Mouse (Mus musculus) spleen, adult 18-20 months (tissue): ENCODE data around the gene Sumo3.

Experiments used
- DNase-seq, 2 experiments: peaks; one replicate each; pipeline ENCODE4 v3.0.0; 2022; ENCODE audit warnings: mixed read lengths in 2 of 2

Gene Sumo3

DNA sequence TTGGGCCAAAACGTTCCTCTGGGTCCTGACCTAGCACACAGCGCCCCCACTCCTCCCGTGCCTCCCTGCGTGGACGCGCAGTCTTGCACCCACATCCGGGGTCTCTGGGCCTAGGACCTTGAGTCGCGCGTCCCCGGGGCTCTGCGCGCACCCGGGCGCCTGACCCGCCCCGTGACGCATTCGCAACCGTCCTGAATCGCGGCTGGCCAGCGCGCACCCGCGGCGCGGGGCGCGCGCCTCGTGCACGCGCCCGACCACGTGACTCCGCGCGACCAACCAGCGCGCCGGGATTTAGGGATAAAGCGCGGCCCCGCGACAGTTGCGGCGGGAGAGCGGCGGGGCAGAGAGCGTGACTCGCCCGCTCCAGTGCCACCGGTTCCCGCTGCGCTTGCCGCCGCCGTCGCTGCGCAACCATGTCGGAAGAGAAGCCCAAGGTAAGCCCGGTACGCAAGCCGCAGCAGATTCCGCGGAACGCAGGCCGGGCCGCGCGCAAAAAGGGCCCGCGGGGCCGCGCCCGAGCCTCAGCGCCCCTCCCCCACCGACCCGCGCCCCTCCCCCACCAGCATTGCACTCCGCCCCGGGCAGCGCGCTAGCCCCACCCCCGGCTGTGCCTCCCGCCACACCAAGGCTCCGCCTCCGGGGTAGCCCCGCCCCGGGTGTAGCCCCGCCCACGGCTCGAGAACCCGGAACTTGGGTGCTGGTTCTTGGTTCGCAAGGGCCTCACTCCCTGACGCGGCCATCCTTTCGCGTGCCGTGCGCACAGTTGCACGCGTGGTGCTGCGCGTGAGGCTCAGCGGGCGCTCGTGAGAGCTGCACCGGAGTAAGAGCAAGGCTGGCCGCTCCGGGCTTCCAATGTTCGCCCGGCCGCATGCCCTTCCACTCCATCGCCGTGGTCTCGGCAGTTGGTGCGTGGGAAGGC lies at the start of gene Sumo3, which contains the start of gene Gm49325:
Sumo3 (plus strand) TSS at position 190 of the 919 bp plus-strand sequence.
Gm49325 (plus strand) TSS at position 290 of the 919 bp plus-strand sequence.
- DNase-seq = peak; percentile 99 to 100

DNA sequence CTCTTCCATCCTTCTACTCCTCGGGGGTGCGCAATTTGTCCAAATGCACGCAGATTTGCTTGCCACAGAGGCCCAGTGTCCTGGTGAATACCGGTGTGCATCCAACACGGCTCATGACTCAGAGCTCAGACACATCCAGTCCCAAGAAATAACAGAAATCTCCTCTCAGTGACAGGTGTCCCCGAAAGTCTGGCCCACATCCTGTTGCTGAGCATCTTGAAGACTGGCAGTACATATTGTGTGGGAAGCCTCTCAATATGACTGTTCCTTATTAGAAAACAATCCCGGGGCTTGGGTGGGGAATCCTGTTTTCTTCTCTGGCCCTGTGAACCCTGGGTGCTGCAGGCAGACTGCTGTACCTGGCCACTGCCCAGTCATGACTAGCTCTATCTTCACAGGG lies 49.3 kb upstream of the Sumo3 start:
- no peak for DNase-seq

DNA sequence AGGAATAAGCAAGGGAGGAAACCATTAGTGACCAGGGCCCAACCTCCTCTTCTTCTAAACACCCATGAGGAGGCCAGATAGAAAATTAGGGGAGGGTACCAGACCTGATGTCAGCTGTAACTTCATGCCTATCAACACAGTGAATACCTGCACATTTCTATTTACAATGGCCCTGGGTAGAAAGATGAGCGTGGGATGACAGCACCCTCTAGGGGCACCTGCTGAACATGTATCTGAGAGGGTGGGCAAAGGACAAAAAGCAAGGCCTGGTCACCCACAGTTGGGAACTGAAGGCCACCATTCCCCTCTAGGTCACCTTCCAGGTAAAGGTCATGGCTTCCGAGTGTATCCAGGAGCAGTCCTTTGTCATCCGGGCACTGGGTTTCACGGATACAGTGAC lies 48.3 kb upstream of the Sumo3 start:
- no peak for DNase-seq

DNA sequence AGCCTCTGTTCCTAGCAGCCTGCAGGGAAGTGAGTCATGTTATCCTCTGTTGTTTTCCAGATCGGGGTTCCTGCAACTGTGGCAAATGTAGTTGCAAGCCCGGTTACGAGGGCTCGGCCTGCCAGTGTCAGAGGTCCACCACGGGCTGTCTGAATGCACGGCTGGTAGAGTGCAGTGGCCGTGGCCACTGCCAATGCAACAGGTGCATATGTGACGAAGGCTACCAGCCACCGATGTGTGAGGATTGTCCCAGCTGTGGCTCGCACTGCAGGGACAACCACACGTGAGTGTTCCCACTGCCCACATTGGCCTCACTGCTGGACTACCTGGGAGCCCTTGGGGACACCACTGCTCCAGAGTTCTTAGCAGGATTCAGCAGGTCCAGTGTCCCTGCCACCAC lies 45.8 kb upstream of the Sumo3 start:
- no peak for DNase-seq

- no peak for DNase-seq
Observed at GRCm38 (mm10) chr10:77560830-77561229, 45.1 kb upstream of the Sumo3 start.

DNA sequence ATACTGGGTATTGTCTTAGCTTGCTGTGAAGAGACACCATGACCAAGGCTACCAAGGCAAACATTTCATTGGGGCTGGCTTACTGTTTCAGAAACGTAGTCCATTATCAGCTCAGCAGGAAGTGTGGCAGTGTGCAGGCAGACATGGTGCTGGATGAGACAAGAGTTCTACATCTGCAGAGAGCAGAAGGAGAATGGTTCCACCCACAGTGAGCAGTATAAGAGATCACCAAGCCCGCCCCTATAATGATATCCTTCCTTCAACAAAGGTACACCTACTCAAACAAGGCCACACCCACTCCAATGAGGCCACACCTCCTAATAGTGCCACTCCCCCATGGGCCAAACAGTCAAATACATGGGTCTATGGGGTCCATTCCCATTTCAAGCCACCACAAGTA lies 44.4 kb upstream of the Sumo3 start:
- no peak for DNase-seq

GRCm38 (mm10) chr10:77565005-77565404 lies 40.9 kb upstream of the Sumo3 start:
- no peak for DNase-seq

DNA sequence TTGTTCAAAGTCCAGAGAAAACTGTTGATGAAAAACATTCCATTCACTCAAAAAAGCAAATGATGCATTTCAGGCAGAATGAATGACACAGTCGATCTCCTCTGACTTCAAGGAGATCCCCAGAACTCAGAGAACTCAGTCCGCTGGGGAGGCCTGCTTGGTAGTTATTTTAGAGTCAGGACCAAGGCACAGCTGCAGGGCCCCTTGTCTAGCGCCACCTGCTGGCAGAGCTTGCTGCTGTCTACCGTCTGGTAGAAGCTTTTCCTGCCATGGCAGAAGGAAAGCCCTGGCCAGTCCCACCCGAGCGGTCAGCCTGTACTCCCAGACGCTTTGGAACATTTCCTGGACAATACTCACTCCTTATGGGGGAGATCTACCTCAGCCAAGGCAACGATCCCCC lies 39.2 kb upstream of the Sumo3 start:
- DNase-seq = peak; percentile 68 to 89

- no peak for DNase-seq
Observed at GRCm38 (mm10) chr10:77569481-77569880, 36.4 kb upstream of the Sumo3 start.

DNA sequence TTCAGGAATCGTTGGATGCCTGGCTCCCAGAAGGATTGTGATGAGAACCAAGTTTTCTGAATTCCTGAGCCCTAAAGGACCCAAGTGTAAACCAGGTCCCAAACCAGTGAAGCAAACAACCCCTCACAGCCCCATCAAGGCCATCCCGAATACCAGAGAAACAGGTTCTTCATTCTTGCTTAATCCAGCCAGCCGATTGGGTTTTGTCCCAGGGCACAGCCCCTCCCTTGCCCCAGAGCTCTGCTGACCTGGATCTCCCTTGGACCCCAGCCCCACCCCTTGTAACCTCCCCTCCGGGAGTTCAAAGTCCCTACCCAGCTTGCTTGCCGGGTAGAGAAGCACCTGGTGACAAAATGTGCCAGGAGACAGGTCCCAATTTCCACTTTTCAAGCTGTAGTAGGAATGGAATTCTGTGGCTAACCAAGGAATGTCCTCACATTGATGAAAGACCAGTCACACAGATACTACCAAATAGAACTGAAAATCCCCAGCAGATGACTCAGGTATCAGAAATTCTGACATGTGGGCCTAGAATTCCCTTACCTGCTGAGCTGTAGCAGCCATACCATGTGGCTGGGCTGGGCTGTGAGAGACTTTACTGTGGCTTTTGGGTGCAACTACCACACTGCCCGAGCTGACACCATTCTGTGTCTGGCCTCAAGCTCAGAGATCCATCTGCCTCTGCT lies 35.8 kb upstream of the Sumo3 start:
- no peak for DNase-seq

DNA sequence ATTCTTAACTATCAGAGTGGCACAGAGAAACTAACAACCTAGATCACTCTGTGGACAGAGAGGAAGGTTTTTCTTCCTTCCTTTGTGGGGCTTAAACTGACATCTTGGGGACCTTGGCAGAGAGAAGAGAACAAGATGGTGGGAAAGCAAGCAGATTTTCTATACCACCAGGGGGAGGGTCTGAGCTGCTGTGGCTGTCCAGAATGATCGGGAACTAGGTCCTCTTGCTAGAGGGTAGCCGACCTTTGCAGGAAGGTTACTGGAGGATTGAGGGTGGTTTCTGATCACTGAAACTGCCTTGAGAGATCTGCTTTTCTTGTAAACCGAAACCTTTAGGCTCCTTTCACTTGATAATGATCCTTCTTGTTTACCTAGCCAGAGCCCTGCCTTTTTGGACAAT lies 33.7 kb upstream of the Sumo3 start:
- no peak for DNase-seq

GRCm38 (mm10) chr10:77573162-77573561 lies 32.7 kb upstream of the Sumo3 start:
- no peak for DNase-seq

DNA sequence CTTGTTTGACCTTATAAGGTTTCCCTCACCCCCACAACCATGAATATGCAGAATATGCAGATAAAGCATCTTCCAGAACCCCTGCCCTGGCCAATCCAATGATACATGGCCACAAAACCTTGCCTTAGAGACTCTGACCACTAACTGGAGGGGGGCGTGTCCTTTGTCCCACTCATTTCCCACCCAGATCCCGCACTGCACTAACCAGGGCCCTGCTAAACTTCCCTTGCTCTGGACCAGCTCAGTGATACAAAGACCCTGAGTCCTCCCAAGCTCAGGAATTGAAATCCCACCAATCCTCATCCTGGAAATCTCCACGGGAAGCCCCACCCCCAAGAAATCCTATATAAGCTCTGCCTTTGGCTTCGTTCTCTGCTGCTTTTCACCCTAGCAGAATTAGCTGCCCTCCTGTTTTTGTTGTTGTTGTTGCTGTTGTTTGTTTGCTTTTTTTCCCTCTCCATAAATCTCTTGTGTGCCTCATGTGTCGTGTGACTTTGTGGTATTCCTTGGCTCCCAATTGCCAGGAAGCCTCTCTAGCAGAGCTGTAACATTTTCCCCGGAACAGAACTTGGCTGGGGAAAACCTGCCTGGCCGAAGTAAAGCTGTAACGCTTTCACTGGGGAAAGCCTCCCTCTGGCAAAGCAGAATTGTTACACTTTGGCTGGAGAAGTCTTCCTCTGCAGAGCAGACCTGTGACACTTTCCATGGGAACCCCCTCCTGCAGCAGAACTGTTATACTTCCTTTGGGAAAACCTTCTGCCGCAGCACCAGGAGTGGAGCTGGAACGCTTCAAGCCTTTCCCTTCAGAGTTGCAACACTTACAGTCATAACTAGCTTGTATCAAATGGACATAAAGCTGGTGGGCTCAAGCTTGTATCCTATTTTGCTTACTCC lies 25.6 kb upstream of the Sumo3 start:
- no peak for DNase-seq

DNA sequence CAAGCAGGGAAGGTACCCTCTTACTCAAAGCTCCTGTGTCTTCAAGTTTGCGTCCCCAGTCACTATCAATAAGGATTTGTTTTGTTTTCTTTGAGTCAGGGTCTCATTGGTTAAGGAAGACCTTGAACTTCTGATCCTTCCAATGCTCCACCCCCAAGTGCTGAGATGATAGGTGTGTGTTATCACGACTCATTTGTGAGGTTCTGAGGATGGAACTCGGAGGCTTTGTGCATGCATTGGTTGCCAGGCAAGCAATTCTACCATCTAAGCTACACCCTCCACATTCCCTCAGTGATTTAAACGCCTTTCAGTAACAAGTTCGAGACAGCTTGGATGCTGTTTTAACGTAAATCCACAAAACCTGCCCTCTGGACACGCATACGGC lies 24.9 kb upstream of the Sumo3 start:
- DNase-seq = no peak

DNA sequence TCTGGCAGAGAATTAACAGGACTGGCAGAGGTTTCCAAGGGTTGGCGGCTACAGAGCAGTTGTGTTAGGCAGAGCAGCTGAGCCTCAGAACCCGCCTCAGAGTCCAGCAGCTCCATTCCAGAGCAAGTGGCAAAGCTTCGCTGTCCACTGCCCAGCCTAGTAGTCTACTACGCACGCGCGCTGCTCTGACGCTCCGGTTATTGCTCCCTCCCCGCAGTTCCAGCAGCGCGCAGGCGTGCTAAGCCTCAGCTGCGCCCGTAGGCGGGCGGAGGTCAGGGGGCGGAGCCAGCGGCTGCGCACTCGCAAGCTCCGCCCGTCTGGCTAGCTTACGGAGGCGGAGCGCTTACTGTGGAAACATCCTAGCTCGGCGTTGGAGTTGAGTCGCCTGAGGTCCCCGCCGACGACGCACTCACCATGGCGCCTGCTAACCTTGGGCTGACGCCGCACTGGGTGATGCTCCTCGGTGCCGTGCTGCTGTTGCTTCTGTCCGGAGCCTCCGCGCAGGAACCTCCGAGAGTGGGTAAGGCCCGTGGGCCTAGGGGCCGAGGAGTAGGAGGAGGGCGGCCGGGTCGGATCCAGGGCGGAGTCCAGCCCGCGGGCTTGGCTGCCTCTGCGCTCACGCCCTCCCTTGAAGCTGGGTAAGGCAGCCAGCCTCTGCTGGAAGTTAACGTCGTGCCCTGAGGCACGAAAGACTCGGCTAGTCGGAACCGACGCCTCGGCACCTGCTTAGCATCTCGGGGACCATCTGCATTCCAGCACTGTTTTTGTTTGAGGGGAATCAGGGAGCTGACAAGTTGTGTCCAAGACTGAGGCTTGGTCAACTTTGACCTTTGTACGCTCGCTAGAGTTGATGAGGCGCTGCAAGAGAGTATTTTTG lies 24.3 kb upstream of the Sumo3 start, which contains the start of gene Pttg1ip:
Pttg1ip (plus strand) TSS at position 313 of the 877 bp plus-strand sequence.
- peak; percentile 92 to 94 for DNase-seq

DNA sequence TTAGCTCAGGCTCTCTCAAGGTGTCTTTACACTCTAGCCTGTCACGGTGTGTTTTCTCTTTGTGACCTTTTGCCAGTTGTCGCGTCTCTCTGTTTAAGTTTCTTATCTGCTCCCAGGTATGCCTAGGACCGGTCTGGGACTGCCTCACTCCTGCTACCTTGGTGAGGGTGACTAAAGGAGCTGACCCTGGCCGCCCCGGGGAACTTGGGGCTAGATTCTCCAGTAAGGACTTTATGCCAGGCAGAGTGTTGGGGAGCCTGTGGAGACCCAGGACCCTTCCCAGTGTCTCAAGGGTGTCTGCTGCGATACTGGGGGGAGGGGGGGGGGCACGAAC lies 23.6 kb upstream of the Sumo3 start:
- no peak for DNase-seq

- DNase-seq = no peak
Observed at GRCm38 (mm10) chr10:77583795-77584422, 22.0 kb upstream of the Sumo3 start.

DNA sequence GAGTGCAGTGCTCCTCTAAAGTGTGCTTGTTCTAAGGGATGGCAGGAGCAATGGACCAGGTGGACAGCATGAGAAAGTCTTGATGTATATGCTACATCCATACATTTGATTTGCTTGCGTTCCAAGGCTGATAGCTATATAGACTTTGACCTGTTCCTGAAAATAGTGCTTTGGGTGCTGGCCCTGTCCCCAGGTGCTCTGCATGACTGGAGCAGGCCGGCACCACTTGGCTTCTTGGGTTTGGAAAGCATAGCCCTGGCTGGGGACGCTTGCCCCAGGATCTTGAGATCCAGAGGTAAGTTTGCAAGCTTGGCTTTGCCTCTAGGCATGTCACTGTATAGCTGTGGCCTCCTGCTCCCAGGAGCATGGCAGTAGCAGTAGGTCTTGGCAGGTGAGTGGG lies 19.3 kb upstream of the Sumo3 start:
- no peak for DNase-seq

DNA sequence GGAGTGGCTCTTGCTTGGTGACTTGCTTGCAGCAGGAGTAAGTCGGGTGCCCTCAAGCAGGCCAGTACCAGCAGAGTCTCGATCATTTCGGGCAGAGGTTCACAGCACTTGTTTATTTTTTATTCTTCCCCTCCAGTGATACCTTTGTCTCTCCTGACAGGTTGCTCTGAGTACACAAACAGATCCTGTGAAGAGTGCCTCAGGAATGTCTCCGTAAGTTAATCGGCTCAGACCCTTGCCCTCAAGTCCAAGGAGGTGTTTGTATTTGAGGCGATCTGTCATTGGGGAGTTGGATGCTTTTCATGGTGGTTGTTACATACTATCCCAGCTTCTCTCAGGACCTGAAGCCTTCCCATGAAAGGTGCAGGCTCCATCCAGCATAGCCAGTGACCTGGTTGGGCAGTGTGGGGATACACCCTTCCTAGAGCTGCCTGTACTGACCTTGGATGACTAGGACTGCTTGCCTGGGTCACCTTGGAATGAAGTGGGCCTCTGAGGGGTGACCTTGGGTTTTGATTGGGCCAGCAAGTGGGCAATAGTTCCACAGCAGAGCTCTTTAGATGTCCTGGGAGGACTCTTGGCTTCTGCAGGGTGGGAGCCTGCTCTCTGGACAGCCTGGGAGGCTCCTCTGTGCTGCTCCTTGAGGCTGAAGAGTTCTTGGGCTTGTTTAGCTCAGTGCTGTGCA lies 18.7 kb upstream of the Sumo3 start:
- no peak for DNase-seq

- no peak for DNase-seq
Observed at GRCm38 (mm10) chr10:77588036-77588435, 17.9 kb upstream of the Sumo3 start.

GRCm38 (mm10) chr10:77589117-77589516 lies 16.8 kb upstream of the Sumo3 start:
- no peak for DNase-seq
